Mouse (Mus musculus) cortical plate, adult 2 months (tissue): ENCODE data around the gene Wnt10a.
A peak's percentile ranks its signal among the peaks of the same experiment; 100 is the strongest.

Experiments used
- CTCF ChIP-seq: fragments of 200-500 bp; IDR thresholded peaks from 2 replicates; pipeline ENCODE4 v1.5.1; 2011; ENCODE audit warnings: mild to moderate bottlenecking, control low read depth, low read length; ENCODE audit not compliant: insufficient read depth; ENCODE audit errors: extremely low read depth
- POLR2A ChIP-seq: fragments of 200-500 bp; IDR thresholded peaks from 2 replicates; pipeline ENCODE4 v1.6.1; 2011; ENCODE audit warnings: mild to moderate bottlenecking, low read length, control low read depth; ENCODE audit not compliant: insufficient read depth; ENCODE audit errors: extremely low read depth

DNA sequence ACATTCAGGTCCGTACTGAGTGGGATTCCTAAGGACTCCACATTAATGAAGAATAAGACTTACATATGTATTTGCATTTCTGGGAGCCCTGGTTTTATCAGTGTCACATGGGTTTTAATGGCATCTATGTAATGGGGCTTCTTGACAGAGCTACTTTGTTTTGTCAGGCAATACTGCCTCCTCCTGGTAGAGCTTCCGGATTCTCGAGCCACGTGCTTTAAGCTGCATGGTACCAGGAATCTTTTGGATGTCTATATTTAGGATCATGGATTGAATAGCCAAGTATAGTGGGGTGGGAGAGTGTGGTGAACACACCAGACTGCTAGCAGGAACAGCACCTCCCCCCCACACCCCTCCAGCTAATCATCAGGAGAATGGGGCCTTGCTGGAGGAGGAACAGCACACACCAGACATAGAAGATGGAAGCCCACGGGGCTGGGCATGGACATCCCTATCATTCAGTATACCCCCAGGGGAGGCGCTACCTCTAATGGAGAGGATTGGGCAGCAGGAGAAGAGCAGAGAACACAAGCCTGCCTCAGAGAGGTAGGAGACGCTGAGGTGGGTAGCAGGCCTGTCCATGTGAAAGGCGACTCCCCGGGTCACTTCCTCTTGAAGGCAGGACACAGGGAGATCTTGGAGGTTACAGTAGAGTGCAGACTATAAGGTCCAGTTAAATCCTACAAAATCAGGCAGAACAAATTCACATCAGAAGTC is 23.8 kb downstream of the Wnt10a start:
- TF ChIP-seq POLR2A (no peak), CTCF (peak; percentile 41; the same call in 1 of the 2 replicates)
